Mouse (Mus musculus): ENCODE measurements around the gene Tmem88b. TPM values are rescaled to one million over a fixed set of nuclear protein-coding genes. Genes with fewer than 3 reads are reported as not detected.

Tmem88b gene
- polyA plus RNA-seq (2014; fragmentation: Illumina TruSeq; extraction: RNeasy Lipid Tissue Mini Kit (QIAGEN cat#74804); ENCODE audit: low read depth, low replicate concordance), result 2.2 TPM

GRCm38 (mm10) chr4:155785819-155786218 is at the start of gene Tmem88b:
TSS of gene Tmem88b (minus strand) at chr4:155785874.

GRCm38 (mm10) chr4:155831205-155831766 is 45.6 kb upstream of the Tmem88b start, which contains the start of gene Aurkaip1:
TSS of gene Aurkaip1 (plus strand) at chr4:155831272.

GRCm38 (mm10) chr4:155811929-155812664 is 26.4 kb upstream of the Tmem88b start, which contains the start of gene Ccnl2:
TSS of gene Ccnl2 (plus strand) at chr4:155812489.

GRCm38 (mm10) chr4:155802741-155803339 is 17.2 kb upstream of the Tmem88b start, which contains the start of gene Mrpl20:
TSS of gene Mrpl20 (plus strand) at chr4:155802878.

GRCm38 (mm10) chr4:155790021-155790489 is 4.4 kb upstream of the Tmem88b start, which contains the start of gene Ankrd65:
TSS of gene Ankrd65 (plus strand) at chr4:155790439.

GRCm38 (mm10) chr4:155774280-155774754 is 11.4 kb downstream of the Tmem88b start, which contains the start of gene Vwa1:
TSS of gene Vwa1 (minus strand) at chr4:155774698.

GRCm38 (mm10) chr4:155760613-155761355 is 24.9 kb downstream of the Tmem88b start, which contains the start of gene Atad3a:
TSS of gene Atad3a (minus strand) at chr4:155761093.

GRCm38 (mm10) chr4:155734350-155734941 is 51.2 kb downstream of the Tmem88b start, which contains the start of gene Tmem240:
TSS of gene Tmem240 (plus strand) at chr4:155734800.

Other genes with a start within 250 kb of the Tmem88b start
- 49.5 TPM for gene Nadk, start 223.5 kb downstream of the Tmem88b start, polyA plus RNA-seq (2014; fragmentation: Illumina TruSeq; extraction: RNeasy Lipid Tissue Mini Kit (QIAGEN cat#74804); ENCODE audit: low read depth, low replicate concordance)
- gene Slc35e2, start 184.5 kb downstream of the Tmem88b start, polyA plus RNA-seq (2014; fragmentation: Illumina TruSeq; extraction: RNeasy Lipid Tissue Mini Kit (QIAGEN cat#74804); ENCODE audit: low read depth, low replicate concordance), result 9.5 TPM
- 57.7 TPM for gene Cdk11b, start 161.0 kb downstream of the Tmem88b start, polyA plus RNA-seq (2014; fragmentation: Illumina TruSeq; extraction: RNeasy Lipid Tissue Mini Kit (QIAGEN cat#74804); ENCODE audit: low read depth, low replicate concordance)
- not detected for gene Gm10563, start 140.5 kb downstream of the Tmem88b start, polyA plus RNA-seq (2014; fragmentation: Illumina TruSeq; extraction: RNeasy Lipid Tissue Mini Kit (QIAGEN cat#74804); ENCODE audit: low read depth, low replicate concordance)
- 0.61 TPM for gene Mmp23, start 132.5 kb downstream of the Tmem88b start, polyA plus RNA-seq (2014; fragmentation: Illumina TruSeq; extraction: RNeasy Lipid Tissue Mini Kit (QIAGEN cat#74804); ENCODE audit: low read depth, low replicate concordance)
- gene Mib2, start 116.7 kb downstream of the Tmem88b start, polyA plus RNA-seq (2014; fragmentation: Illumina TruSeq; extraction: RNeasy Lipid Tissue Mini Kit (QIAGEN cat#74804); ENCODE audit: low read depth, low replicate concordance), result 0.73 TPM
- not detected for gene Fndc10, start 91.5 kb downstream of the Tmem88b start, polyA plus RNA-seq (2014; fragmentation: Illumina TruSeq; extraction: RNeasy Lipid Tissue Mini Kit (QIAGEN cat#74804); ENCODE audit: low read depth, low replicate concordance)
- gene Ssu72, start 81.1 kb downstream of the Tmem88b start, polyA plus RNA-seq (2014; fragmentation: Illumina TruSeq; extraction: RNeasy Lipid Tissue Mini Kit (QIAGEN cat#74804); ENCODE audit: low read depth, low replicate concordance), result 74.9 TPM
- gene Tmem240, start 51.1 kb downstream of the Tmem88b start, polyA plus RNA-seq (2014; fragmentation: Illumina TruSeq; extraction: RNeasy Lipid Tissue Mini Kit (QIAGEN cat#74804); ENCODE audit: low read depth, low replicate concordance), result not detected
- 5.9 TPM for gene Atad3a, start 24.8 kb downstream of the Tmem88b start, polyA plus RNA-seq (2014; fragmentation: Illumina TruSeq; extraction: RNeasy Lipid Tissue Mini Kit (QIAGEN cat#74804); ENCODE audit: low read depth, low replicate concordance)
- gene Vwa1, start 11.2 kb downstream of the Tmem88b start, polyA plus RNA-seq (2014; fragmentation: Illumina TruSeq; extraction: RNeasy Lipid Tissue Mini Kit (QIAGEN cat#74804); ENCODE audit: low read depth, low replicate concordance), result 3.3 TPM
- not detected for gene Ankrd65, start 4.6 kb upstream of the Tmem88b start, polyA plus RNA-seq (2014; fragmentation: Illumina TruSeq; extraction: RNeasy Lipid Tissue Mini Kit (QIAGEN cat#74804); ENCODE audit: low read depth, low replicate concordance)
- 87.6 TPM for gene Mrpl20, start 17.0 kb upstream of the Tmem88b start, polyA plus RNA-seq (2014; fragmentation: Illumina TruSeq; extraction: RNeasy Lipid Tissue Mini Kit (QIAGEN cat#74804); ENCODE audit: low read depth, low replicate concordance)
- 37.9 TPM for gene Ccnl2, start 26.6 kb upstream of the Tmem88b start, polyA plus RNA-seq (2014; fragmentation: Illumina TruSeq; extraction: RNeasy Lipid Tissue Mini Kit (QIAGEN cat#74804); ENCODE audit: low read depth, low replicate concordance)
- gene Aurkaip1, start 45.4 kb upstream of the Tmem88b start, polyA plus RNA-seq (2014; fragmentation: Illumina TruSeq; extraction: RNeasy Lipid Tissue Mini Kit (QIAGEN cat#74804); ENCODE audit: low read depth, low replicate concordance), result 6.3 TPM
- gene Mxra8, start 53.8 kb upstream of the Tmem88b start, polyA plus RNA-seq (2014; fragmentation: Illumina TruSeq; extraction: RNeasy Lipid Tissue Mini Kit (QIAGEN cat#74804); ENCODE audit: low read depth, low replicate concordance), result 43.1 TPM
- gene Dvl1, start 61.5 kb upstream of the Tmem88b start, polyA plus RNA-seq (2014; fragmentation: Illumina TruSeq; extraction: RNeasy Lipid Tissue Mini Kit (QIAGEN cat#74804); ENCODE audit: low read depth, low replicate concordance), result 3.0 TPM
- gene Tas1r3, start 77.5 kb upstream of the Tmem88b start, polyA plus RNA-seq (2014; fragmentation: Illumina TruSeq; extraction: RNeasy Lipid Tissue Mini Kit (QIAGEN cat#74804); ENCODE audit: low read depth, low replicate concordance), result not detected
- gene Cptp, start 83.6 kb upstream of the Tmem88b start, polyA plus RNA-seq (2014; fragmentation: Illumina TruSeq; extraction: RNeasy Lipid Tissue Mini Kit (QIAGEN cat#74804); ENCODE audit: low read depth, low replicate concordance), result 6.4 TPM
- gene Ints11, start 83.7 kb upstream of the Tmem88b start, polyA plus RNA-seq (2014; fragmentation: Illumina TruSeq; extraction: RNeasy Lipid Tissue Mini Kit (QIAGEN cat#74804); ENCODE audit: low read depth, low replicate concordance), result 1.9 TPM
- 1.4 TPM for gene Pusl1, start 105.9 kb upstream of the Tmem88b start, polyA plus RNA-seq (2014; fragmentation: Illumina TruSeq; extraction: RNeasy Lipid Tissue Mini Kit (QIAGEN cat#74804); ENCODE audit: low read depth, low replicate concordance)
- 0.97 TPM for gene Acap3, start 105.9 kb upstream of the Tmem88b start, polyA plus RNA-seq (2014; fragmentation: Illumina TruSeq; extraction: RNeasy Lipid Tissue Mini Kit (QIAGEN cat#74804); ENCODE audit: low read depth, low replicate concordance)
- gene Ube2j2, start 158.0 kb upstream of the Tmem88b start, polyA plus RNA-seq (2014; fragmentation: Illumina TruSeq; extraction: RNeasy Lipid Tissue Mini Kit (QIAGEN cat#74804); ENCODE audit: low read depth, low replicate concordance), result 50.5 TPM
- gene C1qtnf12, start 176.4 kb upstream of the Tmem88b start, polyA plus RNA-seq (2014; fragmentation: Illumina TruSeq; extraction: RNeasy Lipid Tissue Mini Kit (QIAGEN cat#74804); ENCODE audit: low read depth, low replicate concordance), result 28.0 TPM
- 5.6 TPM for gene B3galt6, start 206.8 kb upstream of the Tmem88b start, polyA plus RNA-seq (2014; fragmentation: Illumina TruSeq; extraction: RNeasy Lipid Tissue Mini Kit (QIAGEN cat#74804); ENCODE audit: low read depth, low replicate concordance)
- gene Sdf4, start 207.0 kb upstream of the Tmem88b start, polyA plus RNA-seq (2014; fragmentation: Illumina TruSeq; extraction: RNeasy Lipid Tissue Mini Kit (QIAGEN cat#74804); ENCODE audit: low read depth, low replicate concordance), result 121 TPM
- gene Tnfrsf4, start 228.0 kb upstream of the Tmem88b start, polyA plus RNA-seq (2014; fragmentation: Illumina TruSeq; extraction: RNeasy Lipid Tissue Mini Kit (QIAGEN cat#74804); ENCODE audit: low read depth, low replicate concordance), result not detected
- not detected for gene Tnfrsf18, start 240.3 kb upstream of the Tmem88b start, polyA plus RNA-seq (2014; fragmentation: Illumina TruSeq; extraction: RNeasy Lipid Tissue Mini Kit (QIAGEN cat#74804); ENCODE audit: low read depth, low replicate concordance)

Data from kidney, adult 10 weeks (tissue).